Mouse (Mus musculus): Measurements from ENCODE around the gene Dyrk3. TPM values are rescaled to one million over a fixed set of nuclear protein-coding genes. Genes with fewer than 3 reads are reported as not detected.
"Not testable (repeated sequence)": the region's sequence is repeated elsewhere in the genome, so short reads cannot be mapped to it uniquely, and the experiment has no call there.

The Dyrk3 gene
- 1 to 10 TPM; 3.6 to 5.8 TPM for total RNA-seq (2021)
- long read RNA-seq, experiment 1, transcript Dyrk3-201 (3 exons, 3,164 nt) = major isoform, 6 of 6 reads
- long read RNA-seq, experiment 1, partial matches to known transcripts = 0 of 6 reads
- long read RNA-seq, experiment 1, other reads (novel, unspliced or antisense) = 0 of 6 reads
- long read RNA-seq, experiment 2, partial matches to known transcripts = 0 of 3 reads
- long read RNA-seq, experiment 2, other reads (novel, unspliced or antisense) = 0 of 3 reads

GRCm38 (mm10) chr1:131138191-131139016 lies at the start of gene Dyrk3:
Dyrk3 (minus strand) TSS chr1:131138340.
- DNase-seq = peak; percentile 95

- no peak for DNase-seq
These were observed 49.7 kb upstream of the Dyrk3 start for GRCm38 (mm10) chr1:131187856-131188255.

- DNase-seq = no peak
These were observed 48.9 kb upstream of the Dyrk3 start for GRCm38 (mm10) chr1:131186995-131187394.

GRCm38 (mm10) chr1:131185821-131186506 lies 47.8 kb upstream of the Dyrk3 start:
- no peak for DNase-seq

GRCm38 (mm10) chr1:131184956-131185660 lies 47.0 kb upstream of the Dyrk3 start:
- DNase-seq = no peak

- no peak for DNase-seq
These were observed 46.3 kb upstream of the Dyrk3 start for GRCm38 (mm10) chr1:131184253-131184955.

DNA sequence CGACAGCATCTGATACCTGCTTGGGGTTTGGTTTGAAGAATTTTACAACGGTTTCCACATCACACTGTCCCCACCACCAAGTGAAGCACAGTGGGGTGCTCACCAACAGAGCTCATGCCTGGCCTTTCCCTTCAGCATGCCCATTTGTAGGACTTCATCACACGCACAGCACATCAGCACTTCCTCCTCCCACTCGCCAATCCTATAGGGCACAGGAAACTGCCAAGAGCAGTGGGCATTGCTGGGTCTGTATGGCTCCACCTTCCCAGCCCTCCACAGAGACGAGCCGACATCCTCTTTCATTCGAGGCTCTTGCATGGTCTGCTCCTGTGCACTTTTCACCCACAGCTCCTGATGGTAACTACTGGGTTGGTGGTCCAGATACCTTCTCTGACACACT lies 45.1 kb upstream of the Dyrk3 start:
- no peak for DNase-seq

DNA sequence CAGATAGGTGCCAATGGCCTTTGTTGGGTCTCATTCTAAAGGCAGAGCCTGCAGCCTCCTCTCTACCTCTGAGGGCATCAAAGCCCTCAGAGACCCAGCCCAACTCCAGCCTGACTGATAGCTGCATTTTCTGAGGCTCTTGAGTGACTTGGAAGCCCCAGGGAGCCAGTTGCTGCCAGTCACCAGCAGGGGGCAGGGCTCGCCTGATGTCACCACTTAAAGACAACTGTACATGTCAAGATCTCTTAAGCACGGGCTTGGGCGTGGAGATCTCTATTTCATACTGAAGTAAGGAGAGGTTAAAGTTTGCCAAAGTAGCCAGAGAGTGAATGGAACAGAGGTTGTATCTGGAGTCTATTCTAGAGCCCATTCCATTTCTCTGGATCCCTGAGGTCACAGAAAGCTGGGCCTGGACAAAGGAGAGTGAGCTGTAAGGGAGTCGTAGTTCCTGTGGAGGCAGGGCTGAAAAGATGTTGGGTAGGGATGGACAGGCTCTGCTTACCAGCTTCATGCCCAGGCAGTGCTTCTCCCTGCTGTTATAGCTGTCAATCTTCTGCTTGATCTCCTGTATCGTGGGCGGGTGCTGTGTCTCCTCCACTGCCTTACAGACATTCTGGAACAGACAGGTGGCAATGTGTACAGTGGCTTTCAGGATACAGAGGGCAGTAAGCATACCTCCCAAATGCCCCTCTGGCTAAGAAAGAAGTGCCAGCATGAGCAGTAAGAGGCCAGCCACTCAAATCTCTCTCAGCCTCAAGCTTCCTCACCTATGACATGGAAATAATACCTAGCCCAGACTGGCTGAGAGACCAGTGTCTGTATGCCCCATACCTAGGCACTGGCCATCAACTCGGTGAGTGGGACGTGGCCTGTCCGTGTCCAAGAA lies 43.7 kb upstream of the Dyrk3 start:
- peak; percentile 89 for DNase-seq

DNA sequence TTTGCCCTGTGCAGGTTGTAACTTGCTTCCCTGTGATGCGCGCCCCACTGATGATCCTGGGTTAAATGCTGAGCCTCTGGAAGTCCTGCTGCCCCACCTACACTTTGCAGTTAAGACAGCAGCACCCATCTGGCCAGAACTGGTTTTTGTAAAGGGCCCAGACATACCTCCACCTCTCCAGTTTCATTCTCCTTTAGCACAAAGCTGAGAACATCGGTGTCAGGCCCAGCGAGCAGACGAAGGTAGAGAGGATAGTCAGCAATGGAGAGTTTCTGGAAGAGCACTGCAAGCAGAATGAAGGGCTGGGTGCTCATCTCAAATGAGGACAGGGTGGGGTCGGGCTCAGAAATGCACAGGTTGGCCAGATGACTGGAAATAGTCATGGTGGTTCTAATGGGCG lies 42.2 kb upstream of the Dyrk3 start:
- no peak for DNase-seq

- no peak for DNase-seq
These were observed 39.9 kb upstream of the Dyrk3 start for GRCm38 (mm10) chr1:131178083-131178482.

GRCm38 (mm10) chr1:131177249-131177648 lies 39.1 kb upstream of the Dyrk3 start:
- peak; percentile 51 for DNase-seq

DNA sequence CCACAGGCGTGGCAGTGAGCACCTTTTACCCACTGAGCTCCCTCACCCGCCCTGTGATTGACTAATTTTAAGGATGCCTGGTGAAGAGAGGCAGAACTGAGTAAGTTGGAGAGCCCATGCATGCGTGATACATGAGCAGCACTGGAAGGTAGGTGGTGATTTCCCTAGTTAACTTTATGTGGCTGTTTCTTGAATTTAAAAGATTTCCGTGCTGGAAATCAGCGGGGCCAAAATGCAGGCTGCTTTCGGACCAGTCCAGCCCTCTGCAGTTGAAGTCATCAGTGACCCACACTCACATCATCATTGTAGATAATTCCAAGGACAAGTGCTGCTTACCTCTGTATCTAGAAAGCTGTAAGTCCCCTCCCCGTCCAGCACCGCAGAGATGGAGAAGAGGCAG lies 37.7 kb upstream of the Dyrk3 start:
- DNase-seq = no peak

DNA sequence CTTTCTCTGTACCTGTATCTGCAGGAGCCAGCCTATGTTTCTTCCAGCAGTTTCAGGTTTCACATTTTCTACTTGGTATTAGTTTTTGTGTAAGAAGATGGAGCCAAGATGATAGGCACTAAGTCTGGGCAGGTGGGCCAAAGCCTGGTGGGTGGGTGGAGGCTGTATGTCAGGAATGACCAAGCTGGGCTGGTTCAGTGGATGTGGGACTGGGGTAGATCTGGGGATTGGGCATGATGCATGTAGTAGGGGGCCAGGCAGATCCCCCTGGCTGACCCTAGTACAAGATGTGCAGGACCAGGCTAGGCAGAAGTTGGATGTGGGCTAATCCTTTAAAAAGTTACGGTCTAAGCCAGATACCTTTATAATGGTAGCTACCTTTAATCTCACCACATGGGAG lies 37.0 kb upstream of the Dyrk3 start:
- no peak for DNase-seq

GRCm38 (mm10) chr1:131174299-131174861 lies 36.2 kb upstream of the Dyrk3 start:
- no peak for DNase-seq

- no peak for DNase-seq
These were observed 35.7 kb upstream of the Dyrk3 start for GRCm38 (mm10) chr1:131173809-131174208.

GRCm38 (mm10) chr1:131173001-131173400 lies 34.9 kb upstream of the Dyrk3 start:
- DNase-seq = no peak

DNA sequence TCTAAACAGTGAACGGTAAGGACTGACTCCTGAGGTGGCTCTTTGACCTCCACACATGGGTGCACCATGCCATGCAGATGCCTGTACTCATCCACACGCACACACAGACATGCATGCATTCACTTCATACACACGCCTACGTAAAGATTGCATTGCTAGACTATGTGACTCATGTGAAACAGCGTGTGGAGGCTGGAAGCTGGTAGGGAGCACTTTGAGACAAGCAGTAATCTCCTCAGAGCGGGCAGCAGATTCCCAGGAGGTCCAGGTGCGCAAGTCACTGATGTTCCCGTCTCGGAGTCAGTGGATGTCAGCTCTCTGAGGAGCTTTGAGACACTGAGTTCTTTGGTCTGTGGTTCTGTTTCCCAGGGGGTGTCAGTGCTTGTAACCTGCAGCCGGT lies 29.5 kb upstream of the Dyrk3 start:
- DNase-seq = no peak

DNA sequence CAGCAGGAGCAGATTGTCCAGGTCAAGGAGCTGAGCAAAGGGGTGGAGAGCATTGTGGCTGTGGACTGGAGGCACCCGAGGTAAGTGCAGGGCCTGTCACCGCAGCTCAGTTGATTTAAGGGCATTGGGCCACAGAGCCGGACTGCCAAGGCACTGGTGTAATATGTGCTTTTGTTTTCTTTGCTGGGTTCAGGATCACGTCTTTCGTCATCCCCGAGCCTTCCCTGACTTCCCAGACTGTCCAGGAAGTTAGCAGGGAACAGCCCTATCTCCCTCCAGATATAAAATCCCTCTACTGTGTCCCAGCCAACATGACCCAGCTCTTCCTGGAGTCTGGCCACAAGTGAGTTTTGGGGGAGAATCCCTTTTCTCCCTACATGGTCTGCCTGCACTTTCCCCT lies 26.3 kb upstream of the Dyrk3 start:
- DNase-seq = no peak

- no peak for DNase-seq
These were observed 23.0 kb upstream of the Dyrk3 start for GRCm38 (mm10) chr1:131161091-131161490.

GRCm38 (mm10) chr1:131159573-131160327 lies 21.6 kb upstream of the Dyrk3 start:
- DNase-seq = not testable (repeated sequence)

Data from adrenal gland, postnatal 10 days (tissue).